Mouse (Mus musculus) left cerebral cortex, adult 11 months (tissue): ENCODE measurements at regions not wholly inside any gene's neighbourhood (a gene's known extent, or its start where the extent isn't known, plus 50 kb on each side); places are given as distances from the start of the nearest gene placed in this dataset.

Experiments
- DNase-seq: peaks from one replicate; pipeline ENCODE4 v3.0.0; 2022; ENCODE audit warnings: low spot score

DNA sequence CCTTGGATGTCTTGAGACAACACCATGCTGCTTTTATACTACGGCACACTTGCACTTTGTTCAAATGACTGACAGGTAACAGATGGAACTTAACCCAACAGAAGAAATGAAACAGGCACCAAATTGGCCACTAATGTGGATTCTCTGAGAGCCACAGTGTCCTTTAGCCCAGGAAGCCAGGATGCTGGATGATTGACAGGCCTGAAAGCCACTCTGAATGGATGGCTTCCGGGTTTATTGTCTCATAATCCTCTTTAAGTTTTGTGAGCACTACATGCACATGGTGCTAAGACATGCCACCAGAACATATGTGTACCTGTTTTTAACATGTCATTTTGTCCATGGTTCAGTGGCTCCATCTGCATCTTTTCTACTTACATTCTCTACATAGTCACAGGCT is 152.7 kb downstream of the Drd1 start:
- DNase-seq = no peak

DNA sequence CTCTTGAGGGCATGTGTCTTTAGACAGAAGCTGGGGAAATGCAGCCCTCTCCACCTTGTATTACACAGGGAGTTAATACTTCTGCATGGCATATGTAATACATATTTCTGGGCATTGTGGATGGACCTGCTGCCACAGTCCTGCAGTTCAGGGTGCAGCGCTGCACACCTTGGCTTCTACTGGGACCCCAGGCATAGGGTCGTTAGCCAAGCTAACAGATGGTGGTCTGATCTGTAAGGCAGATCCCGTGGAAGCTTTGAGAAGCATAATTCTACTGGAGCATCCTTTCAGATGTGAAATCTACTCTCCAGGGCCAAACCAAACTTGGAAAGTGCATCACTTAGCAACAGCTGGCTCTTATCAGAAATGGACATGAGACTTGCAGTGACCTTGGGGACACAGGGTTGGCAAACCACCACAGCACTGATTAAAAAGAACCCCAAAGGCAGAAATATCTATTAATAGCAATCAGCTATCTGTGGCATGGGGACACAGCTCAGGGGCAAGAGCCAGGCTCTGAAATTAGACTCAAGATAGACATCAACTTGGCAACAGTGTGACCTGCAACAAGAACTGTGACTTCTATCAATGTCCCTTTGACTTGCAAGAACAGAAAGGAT is 155.0 kb downstream of the Drd1 start:
- DNase-seq = no peak

DNA sequence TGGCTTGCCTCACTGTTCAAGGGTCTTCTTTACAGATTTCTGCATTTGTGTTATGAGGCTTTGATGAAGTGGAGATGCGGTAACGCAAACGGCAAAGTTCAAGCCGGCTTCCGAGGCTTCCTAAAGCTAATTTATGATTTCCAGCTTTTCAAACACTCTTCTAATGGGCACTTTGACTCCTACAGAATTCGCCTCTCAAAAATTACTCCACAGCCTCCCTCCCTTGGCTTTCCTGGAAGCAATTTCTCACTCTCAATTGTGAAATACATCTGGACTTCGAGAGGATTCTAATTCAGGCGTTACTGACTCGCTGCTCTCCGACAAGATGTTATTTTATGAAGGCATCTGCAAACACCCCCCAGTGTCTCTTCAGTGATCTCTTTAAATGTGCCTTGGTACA is 157.2 kb downstream of the Drd1 start:
- DNase-seq = no peak

DNA sequence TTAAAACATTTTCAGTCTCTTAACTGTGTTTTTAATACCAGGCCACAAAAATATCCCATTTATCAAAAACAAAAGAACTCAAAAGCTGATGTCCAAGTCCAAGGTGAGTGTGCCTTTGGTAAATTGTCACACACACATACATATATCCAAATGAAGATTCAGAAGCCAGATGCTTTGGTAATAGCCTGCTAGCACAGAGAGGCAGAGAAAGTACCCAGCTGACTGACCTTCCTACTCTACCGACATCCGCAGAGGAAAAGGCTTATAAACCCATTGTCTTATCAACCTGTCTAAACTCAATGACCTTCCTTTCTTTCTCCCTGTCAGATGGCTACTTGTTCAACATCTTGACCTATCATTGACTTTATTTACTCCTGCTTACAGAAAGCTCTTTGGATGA is 158.3 kb downstream of the Drd1 start:
- DNase-seq = no peak

DNA sequence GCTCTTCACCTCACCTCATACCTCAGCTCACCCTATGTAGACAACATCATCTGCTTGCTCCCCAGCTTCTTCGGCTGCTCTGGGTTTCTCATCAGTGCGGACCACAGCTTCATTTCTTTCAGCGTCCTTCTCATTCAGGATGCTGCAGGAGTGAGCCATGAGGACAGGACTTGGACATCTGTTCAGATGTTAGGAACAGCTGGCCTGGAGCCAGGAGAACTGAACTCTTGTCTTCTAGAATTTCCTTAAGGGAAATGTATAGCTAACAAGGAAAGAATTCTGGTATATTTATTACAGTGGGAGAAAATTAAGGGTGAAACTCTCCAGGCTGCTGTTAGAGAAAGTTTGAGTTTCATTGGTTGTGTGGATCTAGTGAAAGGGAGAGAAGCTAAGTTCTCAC is 167.1 kb downstream of the Drd1 start:
- DNase-seq = no peak

DNA sequence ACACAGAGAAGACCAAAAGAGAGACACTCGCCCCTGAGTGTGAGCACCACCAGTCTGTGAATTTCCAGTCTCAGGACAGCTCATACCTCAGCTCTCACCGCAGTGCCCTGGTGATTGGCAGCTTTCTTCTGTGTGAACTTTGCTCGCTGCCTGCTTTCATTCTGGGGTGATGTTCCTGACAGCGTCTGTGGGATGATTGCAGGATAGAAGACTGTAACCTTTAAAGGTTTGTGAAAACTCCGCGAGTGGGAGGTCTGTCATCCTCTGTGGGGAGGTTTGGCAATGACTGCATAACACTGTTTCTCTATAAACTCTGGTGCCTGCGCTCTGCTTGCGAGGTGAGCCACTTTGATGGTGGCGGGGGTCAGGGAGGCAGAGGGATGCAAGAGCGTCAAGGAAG is 169.7 kb downstream of the Drd1 start:
- DNase-seq = no peak

DNA sequence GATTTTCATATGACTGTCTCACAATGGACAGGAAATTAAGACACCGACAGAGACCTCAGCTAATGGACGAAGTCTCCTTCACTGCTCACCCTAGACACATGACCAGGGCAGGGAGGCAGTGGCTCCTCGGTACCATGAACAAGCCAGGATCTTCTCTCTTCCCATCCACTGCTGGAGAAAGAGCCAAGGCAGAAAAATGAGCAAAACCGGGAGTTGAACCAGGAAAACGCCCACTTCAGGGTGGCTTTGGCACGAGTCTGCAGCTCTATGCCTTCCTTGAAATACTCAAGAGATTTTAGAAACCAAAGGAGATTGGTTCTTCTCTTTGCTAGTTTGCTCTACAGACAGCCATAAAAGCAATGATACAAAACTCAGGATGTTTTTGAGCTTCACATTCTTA is 172.3 kb downstream of the Drd1 start:
- DNase-seq = no peak

DNA sequence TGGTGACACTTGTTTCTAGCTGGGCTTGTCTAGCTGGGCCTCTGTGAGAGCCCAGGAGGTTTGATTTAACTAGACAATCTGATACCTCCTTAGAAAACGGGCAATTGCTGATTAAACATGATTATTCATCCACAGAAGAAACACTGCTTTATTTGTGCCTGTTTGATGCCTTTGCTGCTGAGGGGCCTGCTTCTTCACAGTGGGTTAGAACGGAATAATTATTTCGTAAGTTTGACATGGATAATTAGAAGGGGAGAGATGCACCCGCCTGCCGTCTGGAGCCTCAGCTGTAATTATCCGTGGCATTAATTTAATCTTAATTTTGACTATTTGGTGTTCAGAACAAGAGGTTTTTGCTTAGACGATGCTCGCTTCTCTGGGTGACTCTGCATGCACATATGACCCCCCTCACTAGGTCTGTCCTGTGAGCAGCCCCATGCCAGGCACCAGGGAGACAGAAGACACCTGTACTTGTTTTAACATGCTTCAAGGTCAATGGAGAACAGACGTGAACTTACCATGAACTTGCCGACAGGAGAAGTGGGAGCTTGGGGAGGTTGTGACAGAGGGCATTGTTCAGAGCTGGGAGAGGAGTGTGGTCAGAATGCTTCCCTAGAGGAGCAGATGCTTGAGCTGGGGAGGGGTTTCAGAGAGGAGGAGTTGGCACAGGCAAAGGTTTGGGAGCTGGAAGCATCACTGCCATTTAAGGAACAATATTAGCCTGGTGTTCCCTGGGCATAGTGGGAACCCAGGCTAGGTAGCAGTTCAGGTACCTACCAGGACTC is 174.8 kb downstream of the Drd1 start:
- DNase-seq = no peak

DNA sequence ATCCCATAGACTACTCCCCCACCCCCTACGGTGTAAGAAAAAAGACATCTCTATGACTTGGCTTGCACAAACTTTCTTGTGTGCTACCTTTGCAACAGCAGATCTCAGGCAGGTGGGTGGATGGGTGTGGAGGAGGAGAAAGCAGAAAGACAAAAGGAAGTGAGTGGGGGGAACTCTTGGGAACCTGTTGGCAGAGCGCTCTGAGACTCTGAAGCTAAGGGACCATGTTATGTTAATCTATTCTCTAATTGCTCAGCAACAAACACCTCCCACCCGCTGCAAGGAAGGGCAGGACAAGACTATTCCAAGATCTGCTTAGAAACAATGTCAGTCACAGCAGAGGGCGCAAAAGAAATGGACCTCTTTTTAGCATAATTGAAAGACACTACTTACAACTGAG is 180.0 kb downstream of the Drd1 start:
- DNase-seq = no peak

DNA sequence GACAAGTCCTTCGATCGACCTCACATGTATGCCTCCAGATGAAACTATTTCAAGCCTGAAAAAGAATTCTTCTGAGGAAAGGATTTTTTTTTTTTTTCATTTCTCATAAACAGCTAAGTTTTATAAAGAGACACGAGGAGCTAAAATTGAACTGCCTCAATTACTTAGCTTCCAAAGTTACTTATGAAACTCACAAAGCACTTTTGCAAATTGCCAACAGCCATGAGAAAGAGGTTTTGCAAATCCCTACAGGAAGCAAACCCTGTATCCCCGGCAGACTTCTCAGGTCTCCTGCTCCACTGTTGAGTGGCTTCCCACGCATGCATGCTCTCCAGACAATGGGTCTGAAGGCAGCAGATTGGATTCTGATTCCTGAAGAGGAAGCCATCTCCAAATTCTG is 190.2 kb downstream of the Drd1 start:
- no peak for DNase-seq

DNA sequence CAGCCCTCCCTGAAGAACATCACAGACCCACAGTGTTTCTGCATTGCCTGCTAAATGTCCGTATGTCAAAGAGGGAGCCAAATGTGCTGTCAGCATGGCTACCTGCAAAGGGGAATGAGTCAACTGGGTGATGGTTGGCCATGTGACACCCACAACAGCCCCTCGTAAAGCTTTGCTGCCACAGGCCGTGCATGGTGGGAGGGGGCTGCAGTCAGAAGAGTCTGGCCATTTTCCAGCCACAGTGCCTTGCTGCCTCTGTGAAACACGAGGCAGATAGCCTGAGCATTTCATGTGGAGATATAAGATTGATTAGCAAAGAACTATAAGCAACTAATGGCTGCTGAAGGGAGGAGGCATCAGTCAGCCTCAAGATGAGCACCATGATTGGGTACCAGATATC is 193.2 kb downstream of the Drd1 start:
- no peak for DNase-seq

DNA sequence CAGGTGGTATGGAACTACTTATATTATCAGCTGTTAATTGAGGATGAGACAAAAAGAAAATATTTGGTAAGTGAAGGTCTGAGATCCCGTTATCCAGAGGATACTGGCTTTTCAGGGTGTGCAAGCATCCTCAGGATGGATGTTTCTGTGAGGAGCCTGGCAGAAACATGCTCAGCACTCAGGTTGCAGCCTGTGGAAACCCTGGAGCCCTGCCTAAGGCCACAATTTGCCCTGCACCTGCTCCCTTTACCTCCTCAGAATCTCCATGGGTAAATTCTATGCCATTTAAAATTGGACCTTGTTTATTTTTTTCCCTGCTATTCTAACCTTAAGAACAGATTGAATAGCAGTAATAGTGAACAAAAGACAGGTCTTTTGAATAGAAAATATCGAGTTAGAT is 201.3 kb downstream of the Drd1 start:
- no peak for DNase-seq

DNA sequence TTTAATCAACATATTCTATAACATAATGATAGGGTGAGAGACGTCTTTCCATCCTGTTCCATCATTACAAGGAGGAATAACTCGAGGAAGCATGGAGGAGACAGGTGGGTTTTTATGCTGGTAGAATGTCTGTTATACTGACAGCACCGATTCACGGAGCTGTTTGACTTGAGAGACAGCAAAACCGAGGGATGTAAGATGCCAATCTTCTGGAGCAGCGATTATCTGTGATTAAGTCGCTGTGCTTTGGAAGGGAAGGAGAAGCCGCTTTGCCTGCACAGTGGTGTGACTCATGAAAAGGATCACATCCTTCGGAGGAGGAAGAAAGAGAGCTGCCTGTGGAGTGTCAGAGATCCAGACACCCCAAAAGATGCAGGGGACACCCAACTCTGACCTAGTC is 205.4 kb downstream of the Drd1 start:
- DNase-seq = no peak

DNA sequence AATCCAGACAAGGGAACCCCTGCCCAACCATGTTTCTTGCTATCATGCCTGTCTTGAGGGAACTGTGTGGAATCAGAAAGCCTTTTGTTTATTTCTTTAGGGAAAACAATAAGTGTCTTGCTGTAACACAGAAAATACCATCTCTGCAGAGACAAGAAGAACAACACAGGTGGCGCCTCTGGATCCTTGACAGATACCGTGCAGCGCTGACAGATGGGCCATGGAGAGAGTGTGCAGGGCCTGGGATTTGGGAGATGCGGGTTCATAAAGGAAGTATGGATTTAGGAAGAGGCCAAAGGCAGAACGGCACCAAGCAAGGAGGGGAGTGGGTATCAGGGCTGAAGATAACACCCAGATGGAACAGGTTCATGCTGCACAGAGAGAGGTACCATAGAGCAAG is 209.3 kb downstream of the Drd1 start:
- DNase-seq = no peak

DNA sequence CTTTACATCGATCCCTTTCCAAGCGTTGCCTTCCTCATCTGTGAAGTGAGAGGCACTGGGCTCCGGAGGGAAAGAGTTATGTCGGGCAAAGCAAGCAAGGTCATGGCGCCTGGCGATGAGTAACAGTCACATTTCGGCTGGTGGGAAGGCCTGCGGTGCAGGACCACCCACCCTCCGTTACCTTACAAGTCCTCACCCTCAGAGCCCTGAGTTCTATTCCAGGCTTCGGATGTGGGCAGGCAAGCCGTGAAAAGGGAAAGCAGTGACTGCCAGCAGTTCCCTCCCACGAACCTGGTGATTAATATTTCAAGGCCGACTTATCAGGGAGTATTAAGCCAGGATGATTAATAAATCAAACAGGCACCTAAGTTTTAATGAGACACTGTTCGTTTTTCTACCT is 209.7 kb downstream of the Drd1 start:
- DNase-seq = no peak

DNA sequence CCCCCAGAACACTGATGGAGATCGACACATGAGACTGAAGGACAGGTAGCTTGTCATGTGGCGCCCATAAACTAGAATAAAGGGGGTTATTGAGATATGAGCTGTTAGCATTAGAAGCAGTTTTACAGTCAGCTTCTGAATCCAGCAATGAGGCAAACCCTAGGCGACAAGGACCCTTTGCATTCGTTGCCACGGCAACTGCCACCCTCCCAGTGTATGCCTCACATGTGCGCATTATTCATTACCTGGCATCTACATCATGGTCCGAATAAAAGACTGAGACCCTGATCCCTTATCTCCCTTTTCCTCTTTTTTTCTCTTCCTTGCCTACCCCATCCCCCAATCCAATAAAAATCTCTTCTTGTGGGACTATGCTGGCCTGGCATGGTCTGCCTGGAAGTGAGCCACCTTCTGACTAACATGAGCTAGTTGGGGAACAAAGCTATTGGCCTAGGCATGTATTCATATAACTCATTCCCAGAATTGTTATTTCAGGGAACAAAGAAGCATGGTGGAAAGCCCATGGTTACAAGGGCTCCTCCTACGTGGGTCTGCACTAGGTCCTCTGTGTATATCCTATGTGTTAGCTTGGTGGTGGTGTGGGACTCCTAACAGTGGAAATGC is 229.4 kb downstream of the Drd1 start:
- DNase-seq = no peak

DNA sequence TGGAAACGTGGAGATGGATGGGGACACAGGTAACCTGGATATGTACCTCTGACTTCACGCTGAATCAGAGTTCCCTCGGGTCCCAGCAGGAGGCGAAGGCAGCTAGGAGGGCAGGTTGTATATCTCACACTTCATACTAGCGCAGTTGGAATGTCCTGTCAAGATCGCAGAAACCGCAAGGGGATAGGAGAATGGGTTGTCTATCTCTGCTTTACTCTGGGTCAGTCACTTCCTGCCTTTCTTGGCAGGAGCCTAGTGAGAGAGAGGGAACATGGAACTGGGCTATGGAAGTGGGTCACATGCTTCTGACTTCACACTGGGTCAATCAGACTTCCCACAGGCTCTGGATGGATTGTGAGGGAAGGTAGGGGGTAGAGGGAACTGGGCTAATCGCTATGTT is 233.4 kb downstream of the Drd1 start:
- no peak for DNase-seq

DNA sequence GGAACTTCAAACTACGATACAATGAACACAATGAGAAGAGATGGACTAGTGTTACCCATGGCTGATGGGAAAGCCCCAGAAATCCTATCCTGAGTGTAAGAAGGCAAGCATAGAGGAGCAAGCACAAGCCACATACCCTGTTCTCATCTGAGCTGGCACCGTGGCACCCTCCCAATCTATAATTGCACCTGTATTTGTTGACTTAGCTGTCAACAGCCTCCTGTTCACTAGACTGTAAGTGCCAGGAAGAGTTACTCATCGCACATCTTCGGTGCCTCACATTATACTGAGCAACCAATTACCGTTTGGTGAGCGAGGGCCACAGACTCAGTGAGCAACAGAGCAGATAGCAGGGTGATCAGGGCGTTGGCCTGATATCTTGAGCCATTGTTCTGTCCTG is 239.9 kb downstream of the Drd1 start:
- no peak for DNase-seq

DNA sequence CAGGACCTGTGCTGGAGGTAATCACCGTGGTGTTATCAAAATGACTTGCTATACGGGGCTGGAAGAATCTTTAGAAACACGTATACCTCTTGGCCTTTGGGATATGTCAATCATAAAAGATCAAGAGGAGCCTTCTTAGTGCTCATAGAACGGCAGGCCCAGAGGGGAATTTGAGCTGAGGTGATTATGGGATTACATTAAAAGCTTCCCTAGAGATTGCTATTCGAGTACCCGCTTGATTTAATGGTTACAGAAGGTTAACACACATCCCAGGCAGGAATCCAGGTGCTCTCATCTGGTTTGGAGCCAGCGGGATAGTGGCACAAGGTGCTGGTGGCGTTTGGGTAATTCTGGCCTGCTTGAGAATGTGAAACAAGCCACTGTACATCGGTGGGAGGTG is 241.4 kb downstream of the Drd1 start:
- DNase-seq = no peak

DNA sequence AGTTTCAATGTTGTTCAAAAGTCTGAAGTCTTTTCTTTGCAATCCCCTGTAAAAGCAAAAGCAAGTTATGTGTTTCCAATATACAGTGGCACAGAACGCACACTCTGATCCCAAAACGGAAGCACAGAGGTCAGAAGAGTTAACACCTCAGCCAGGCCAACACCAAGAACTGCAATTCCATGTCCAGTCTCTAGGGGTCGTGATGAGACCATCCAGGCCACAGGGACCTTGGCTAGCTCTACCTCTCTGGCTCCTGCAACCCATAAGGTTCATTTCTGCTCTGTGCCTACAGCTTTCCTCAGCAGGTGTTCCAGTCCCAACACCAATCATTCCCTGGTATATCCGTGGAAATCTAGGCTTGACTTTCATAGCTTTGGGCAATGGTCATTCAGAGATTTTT is 243.6 kb downstream of the Drd1 start:
- DNase-seq = no peak

DNA sequence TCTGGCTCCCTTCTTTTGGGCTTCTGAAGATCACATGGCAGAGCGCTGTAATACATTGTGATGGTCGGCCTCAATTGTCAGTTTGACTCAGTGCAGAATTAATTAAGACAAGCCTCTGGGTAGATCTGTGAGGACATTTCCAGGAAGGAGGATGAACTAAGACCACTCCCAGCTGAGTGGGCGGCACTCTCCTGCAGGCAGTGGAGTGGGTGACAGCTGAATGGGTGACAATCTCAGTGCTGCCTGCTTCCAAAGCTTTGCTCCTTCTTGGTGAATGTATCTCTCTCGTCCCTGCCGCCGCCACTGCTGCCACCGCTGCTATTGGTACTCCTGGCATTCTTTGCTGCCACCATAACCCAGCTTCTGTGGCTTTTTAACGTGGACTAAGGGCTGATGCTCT is 244.4 kb downstream of the Drd1 start:
- no peak for DNase-seq

DNA sequence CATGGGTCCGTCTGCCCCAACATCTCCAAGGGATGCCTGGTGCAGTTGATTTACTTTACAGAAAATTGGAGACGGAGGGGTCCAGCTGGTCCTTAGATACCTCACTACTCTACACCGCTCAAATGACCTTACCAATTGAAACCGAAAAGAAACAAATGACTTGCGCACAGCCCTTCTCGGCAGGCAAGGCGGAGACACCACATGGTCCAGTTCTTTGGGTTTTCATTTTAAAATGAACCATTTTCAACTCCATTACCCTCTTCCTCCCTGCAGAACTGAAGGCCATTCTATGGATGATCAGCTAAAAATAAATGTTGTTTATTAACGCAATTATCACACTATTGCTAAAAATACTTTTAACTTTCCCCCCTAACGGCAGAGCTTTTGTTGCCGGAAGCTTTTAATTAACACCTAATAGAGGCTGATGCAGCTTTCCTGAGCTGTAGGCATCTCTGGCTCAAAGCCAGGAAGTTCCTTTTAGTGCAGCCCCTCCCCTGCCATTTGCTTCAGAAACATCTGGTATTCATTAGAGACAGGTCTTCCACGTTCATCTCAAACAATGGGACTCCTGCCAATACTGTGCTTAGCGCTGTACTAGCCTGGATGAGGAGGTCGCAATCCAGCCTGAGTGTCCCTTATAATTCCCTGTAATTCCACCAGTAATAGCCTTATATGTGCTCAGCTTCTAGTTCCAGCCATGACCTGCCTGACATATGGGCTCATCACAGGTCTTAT is 247.5 kb downstream of the Drd1 start:
- no peak for DNase-seq

DNA sequence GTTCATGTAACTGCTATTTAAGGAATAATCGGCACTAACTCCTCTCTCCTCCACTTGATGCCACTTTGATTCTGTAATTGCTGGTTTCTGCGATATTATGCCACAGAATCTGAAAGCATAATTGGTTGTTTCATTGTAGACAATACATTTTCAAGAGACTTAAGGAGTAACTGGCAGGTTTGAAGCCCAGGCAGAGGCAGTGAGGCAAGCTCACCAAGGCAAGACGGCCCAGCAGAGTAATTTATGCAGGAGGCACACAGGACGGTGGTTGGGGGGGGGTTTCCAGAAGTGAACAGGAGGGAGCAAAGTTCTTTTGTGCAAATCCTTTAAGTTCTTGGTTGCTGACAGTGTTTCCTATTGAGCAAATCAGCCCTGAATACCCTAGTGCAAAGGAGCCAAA is 249.6 kb downstream of the Drd1 start:
- DNase-seq = no peak
